Mouse (Mus musculus) cerebellum, adult 18-20 months (tissue): ENCODE measurements at regions not wholly inside any gene's neighbourhood (a gene's known extent, or its start where the extent isn't known, plus 50 kb on each side); places are given as distances from the start of the nearest gene placed in this dataset.

ENCODE experiments used
- DNase-seq, 2 experiments: peaks; one replicate each; pipeline ENCODE4 v3.0.0; 2021

GRCm38 (mm10) chr19:14197864-14198263 lies 284.5 kb downstream of the Olfr1505 start:
- DNase-seq = no peak

GRCm38 (mm10) chr19:14220507-14220909 lies 307.2 kb downstream of the Olfr1505 start:
- DNase-seq = no peak

- DNase-seq = no peak
Observed at GRCm38 (mm10) chr19:14225061-14225696, 311.8 kb downstream of the Olfr1505 start.

- DNase-seq = no peak
Observed at GRCm38 (mm10) chr19:14225787-14226186, 312.5 kb downstream of the Olfr1505 start.

- DNase-seq = no peak
Observed at GRCm38 (mm10) chr19:14226521-14226920, 313.2 kb downstream of the Olfr1505 start.

- DNase-seq = no peak
Observed at GRCm38 (mm10) chr19:14243565-14243964, 330.2 kb downstream of the Olfr1505 start.

GRCm38 (mm10) chr19:14246973-14247614 lies 333.8 kb downstream of the Olfr1505 start:
- no peak for DNase-seq

GRCm38 (mm10) chr19:14247979-14248378 lies 334.6 kb downstream of the Olfr1505 start:
- DNase-seq = peak; percentile 59 to 70

GRCm38 (mm10) chr19:14258621-14259051 lies 339.2 kb downstream of the Tle4 start:
- no peak for DNase-seq

GRCm38 (mm10) chr19:14259223-14259622 lies 338.6 kb downstream of the Tle4 start:
- no peak for DNase-seq

- no peak for DNase-seq
Observed at GRCm38 (mm10) chr19:14289331-14289737, 308.5 kb downstream of the Tle4 start.

- DNase-seq = no peak
Observed at GRCm38 (mm10) chr19:14290911-14291310, 306.9 kb downstream of the Tle4 start.

- DNase-seq = no peak
Observed at GRCm38 (mm10) chr19:14293172-14293571, 304.7 kb downstream of the Tle4 start.

GRCm38 (mm10) chr19:14301176-14301943 lies 296.5 kb downstream of the Tle4 start:
- DNase-seq = no peak

GRCm38 (mm10) chr19:14314301-14314700 lies 283.6 kb downstream of the Tle4 start:
- DNase-seq = no peak

GRCm38 (mm10) chr19:14319677-14320191 lies 278.1 kb downstream of the Tle4 start:
- no peak for DNase-seq

- DNase-seq = no peak
Observed at GRCm38 (mm10) chr19:14325353-14326052, 272.3 kb downstream of the Tle4 start.

GRCm38 (mm10) chr19:14333041-14334012 lies 264.5 kb downstream of the Tle4 start:
- no peak for DNase-seq

- DNase-seq = no peak
Observed at GRCm38 (mm10) chr19:14337025-14337424, 260.8 kb downstream of the Tle4 start.

- DNase-seq = no peak
Observed at GRCm38 (mm10) chr19:14340759-14341158, 257.1 kb downstream of the Tle4 start.

GRCm38 (mm10) chr19:14343890-14344289 lies 254.0 kb downstream of the Tle4 start:
- DNase-seq = no peak

GRCm38 (mm10) chr19:14344467-14344866 lies 253.4 kb downstream of the Tle4 start:
- no peak for DNase-seq
